Mouse (Mus musculus): ENCODE data around the gene Acvr1.

GRCm38 (mm10) chr2:58366196-58366595 lies 200.8 kb downstream of the Acvr1 start:
- no peak for TF ChIP-seq CTCF (IDR thresholded peaks at IDR 0.05; ENCODE audit: low read depth, low read length)
- no peak for TF ChIP-seq GATA1 (IDR thresholded peaks at IDR 0.05; ENCODE audit: borderline replicate concordance, low read length)
- TF ChIP-seq POLR2AphosphoS5 (IDR thresholded peaks at IDR 0.05; ENCODE audit: insufficient replicate concordance, low read depth, low read length), result no peak
- no peak for TF ChIP-seq TAL1 (conservative IDR thresholded peaks at IDR 0.05; ENCODE audit: low read depth, low read length)
- no peak for TF ChIP-seq GATA2 (IDR thresholded peaks at IDR 0.05; ENCODE audit: borderline replicate concordance, low read depth, low read length)

All from G1E (cell line).